Mouse (Mus musculus) C2C12 (cell line): ENCODE data around the gene Creb1.

Source experiments
- CEBPB ChIP-seq: IDR thresholded peaks from one replicate; pipeline ENCODE4 v1.6.1; 2011; ENCODE audit warnings: low read depth, mild to moderate bottlenecking, control low read depth, moderate library complexity
- CTCF ChIP-seq: IDR thresholded peaks from one replicate; pipeline ENCODE4 v1.5.1; 2011; ENCODE audit not compliant: control insufficient read depth, insufficient read depth, insufficient read length
- FOSL1 ChIP-seq: IDR thresholded peaks from one replicate; pipeline ENCODE4 v1.8.0; 2011; ENCODE audit warnings: mild to moderate bottlenecking, low read length; ENCODE audit not compliant: poor library complexity, insufficient read depth, severe bottlenecking
- MAX ChIP-seq: IDR thresholded peaks from one replicate; pipeline ENCODE4 v1.6.1; 2011; ENCODE audit warnings: mild to moderate bottlenecking, control low read depth
- MYOD1 ChIP-seq: IDR thresholded peaks from one replicate; pipeline ENCODE4 v1.6.1; 2011; ENCODE audit warnings: low read depth; ENCODE audit not compliant: control insufficient read depth, insufficient read length
- MYOG ChIP-seq: IDR thresholded peaks from one replicate; pipeline ENCODE4 v1.6.1; 2011; ENCODE audit not compliant: control insufficient read depth, insufficient read length; ENCODE audit errors: extremely low read depth
- USF1 ChIP-seq: IDR thresholded peaks from one replicate; pipeline ENCODE4 v1.6.1; 2011; ENCODE audit warnings: low read depth, mild to moderate bottlenecking, control low read depth, moderate library complexity

DNA sequence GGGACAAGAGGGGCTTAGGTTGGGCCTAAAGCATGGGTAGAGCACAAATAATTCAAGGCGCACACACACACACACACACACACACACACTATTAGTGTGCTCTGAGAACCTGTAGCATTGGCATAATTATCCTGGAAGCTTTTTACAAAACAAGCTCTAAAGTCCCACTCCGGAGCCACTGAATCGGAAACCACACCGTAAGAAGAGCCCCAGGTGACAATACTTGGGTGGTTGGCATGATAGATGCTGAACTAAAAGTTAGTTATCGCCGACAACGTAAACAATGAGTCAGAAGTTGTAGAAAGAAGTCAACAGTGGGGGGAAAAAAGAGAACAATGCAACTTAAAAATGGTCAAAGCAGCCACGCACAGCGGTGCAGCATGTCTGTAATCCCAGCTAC is 81.9 kb downstream of the Creb1 start:
- no peak for TF ChIP-seq CTCF
- TF ChIP-seq USF1 = no peak
- no peak for TF ChIP-seq CEBPB
- no peak for TF ChIP-seq MYOD1
- no peak for TF ChIP-seq MAX
- no peak for TF ChIP-seq MYOG
- TF ChIP-seq FOSL1 = no peak
